Mouse (Mus musculus) cerebellum, adult 9-10 months (tissue): ENCODE data around the gene Ankdd1a.
A peak's percentile ranks its signal among the peaks of the same experiment; 100 is the strongest.

Experiments
- DNase-seq: peaks from one replicate; pipeline ENCODE4 v3.0.0; 2022

Ankdd1a gene

DNA sequence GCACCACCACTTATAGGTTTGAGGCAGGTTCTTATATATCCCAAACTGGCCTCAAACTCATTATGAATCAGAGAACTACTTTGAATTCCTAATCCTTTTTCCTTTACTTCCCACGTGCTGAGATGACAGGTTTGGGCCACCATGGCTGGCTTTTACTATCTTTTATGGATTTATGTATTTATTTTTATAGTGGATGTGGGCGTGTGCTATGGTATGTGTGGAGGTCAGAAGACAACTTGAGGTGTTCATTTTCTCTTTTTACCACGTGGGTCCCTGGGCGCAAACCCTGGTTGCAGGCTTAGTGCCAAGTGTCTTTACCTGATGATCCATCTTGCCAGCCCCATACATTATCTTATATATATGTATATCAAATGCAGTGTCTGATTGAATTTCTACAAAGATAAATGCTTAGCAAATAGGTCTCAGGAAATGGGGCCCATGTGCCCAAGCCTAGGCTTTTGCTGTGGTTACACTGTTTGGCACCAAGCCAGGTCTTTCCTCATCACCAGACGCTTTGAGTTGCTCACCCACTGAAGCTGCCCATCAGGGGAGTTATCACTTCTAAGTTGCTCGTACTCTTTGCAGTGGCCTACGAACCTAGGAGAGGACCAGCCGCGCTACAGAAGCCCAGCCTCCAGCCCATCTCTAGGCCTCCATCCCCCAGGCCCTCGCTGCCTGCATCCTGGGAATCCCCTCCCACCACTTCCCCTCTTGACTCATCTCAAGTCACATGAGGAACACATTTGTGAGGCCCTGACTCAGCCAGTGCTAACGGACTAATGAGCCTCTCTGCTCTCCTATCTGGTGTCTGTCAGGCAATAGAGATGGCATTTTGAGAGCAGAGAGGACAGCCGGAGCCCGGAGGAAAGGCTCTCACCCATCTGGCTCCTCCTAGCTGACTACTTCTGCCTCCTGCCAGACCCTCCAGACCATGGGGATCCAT, 21.4 kb upstream of the Ankdd1a start:
- no peak for DNase-seq

DNA sequence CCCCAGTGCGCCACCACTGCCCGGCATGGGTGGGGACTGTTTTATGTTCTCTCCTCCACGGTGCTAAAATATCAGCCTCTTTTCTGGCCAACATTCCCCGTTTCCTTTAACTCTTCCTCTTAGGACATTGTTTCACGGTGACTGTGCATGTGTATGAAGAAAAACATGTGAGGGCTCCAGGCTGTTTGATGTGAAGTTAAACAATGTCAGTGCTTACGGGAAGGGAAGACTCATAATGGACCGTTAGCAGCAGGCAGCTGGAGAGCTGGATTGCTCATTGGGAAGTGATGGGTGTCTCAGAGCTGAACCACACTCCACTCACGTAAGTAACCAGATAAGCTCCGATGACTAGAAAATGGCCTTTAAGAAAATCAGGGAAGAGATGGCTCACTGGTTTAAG, 19.7 kb upstream of the Ankdd1a start:
- no peak for DNase-seq

DNA sequence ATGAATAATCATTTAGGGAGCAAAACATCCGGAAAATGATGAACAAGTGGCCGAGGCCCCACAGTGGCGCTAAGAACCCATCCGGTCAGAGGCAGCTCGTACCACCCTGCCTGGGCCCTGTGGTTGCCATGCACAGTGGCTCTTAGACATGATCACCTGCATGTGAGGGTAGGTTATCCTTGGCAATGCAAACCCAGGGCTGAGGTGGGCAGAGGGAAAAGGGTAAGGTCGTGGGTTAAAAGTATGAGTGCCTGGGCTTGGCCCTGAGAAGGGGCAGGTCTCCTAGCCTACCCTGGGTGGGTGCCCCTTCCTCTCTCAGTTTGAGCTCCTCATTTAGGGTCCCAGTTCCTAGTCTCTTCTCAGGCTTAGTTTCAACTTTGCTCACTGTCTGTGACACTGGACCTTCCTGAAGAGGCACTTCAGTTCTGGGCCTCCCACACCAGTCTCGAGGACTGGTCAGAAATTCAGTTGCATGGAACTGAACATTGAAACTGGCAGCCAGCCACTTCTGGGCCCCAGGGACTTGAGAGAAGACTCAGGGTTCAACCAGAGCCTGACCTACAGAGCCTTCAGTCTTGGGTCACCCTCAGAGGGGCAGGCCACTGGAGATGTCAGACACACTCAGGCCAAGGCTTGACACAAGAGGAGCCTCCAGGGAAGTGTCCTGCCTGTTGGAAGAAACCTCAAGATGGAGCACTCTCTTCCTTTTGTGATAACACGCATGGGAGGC, 18.1 kb upstream of the Ankdd1a start:
- no peak for DNase-seq

DNA sequence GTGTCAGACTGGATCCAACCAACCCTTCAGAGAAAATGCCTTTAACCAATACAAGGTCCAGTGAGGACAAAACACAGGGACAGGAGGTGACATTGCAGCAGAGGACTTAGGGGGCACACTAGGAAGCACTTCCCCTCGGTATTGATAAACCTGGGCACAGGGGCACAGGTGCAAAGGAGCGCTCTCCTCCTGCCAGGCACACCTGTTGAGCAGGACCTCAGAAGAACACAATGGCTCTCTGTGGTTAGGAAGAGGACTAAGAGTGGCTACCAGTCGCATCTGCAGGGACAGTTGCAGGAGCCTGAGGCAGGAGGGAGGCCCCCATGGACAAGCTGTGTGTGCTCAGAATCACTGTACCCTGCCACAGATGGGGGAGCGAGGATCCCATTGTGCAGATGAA, 16.5 kb upstream of the Ankdd1a start:
- DNase-seq, result no peak

DNA sequence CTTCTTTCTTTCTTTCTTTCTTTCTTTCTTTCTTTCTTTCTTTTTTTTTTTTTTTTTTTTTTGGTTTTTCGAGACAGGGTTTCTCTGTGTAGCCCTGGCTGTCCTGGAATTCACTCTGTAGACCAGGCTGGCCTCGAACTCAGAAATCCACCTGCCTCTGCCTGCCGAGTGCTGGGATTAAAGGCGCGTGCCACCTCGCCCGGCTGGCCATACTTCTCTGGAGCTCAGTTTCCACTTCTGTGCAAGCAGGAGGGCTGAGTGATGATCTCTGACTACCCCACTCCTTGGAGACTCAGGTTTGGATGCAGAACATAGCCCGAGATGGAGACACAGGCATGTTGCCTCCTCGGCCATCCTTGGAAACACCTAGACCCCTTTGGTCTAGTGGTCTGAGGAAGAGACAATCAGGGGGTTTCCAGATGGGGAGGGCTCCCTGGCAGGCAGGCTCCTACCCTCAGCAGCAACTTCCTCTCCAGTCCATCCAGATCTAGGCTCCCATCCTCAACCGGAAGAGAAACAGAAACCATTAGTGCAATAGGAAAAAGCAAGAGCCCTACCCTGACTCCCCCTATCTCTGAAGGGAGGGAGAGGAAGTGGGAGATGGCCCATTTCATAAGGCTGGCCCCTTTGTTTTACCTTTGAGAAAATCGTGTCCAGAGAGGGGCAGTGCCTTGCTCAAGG, 15.9 kb upstream of the Ankdd1a start:
- DNase-seq, result no peak

DNA sequence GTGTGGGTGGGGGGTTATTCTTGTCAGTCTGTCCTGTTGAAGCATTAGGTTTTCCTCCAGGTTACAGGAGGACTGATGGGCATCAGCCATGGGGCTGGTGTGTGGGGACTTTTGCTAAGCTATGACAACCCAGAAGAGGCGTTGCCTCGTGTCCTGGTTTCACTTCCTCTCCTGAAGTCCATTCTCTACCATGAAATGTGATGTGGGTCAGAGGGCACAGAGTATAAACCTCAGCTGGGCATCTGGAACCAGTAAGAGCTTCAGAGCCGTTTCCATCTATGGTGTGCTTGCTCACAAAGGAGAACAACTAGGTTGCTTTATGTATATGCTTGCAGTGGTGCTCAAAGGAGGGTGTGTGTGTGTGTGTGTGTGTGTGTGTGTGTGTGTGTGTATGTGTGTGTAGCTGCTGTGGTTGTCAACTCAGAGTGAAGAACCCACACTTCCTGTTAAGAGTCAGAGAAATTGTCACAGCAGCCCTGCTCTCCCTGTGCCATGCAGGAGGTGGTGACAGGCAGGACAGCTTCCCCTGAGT, 15.3 kb upstream of the Ankdd1a start:
- no peak for DNase-seq

DNA sequence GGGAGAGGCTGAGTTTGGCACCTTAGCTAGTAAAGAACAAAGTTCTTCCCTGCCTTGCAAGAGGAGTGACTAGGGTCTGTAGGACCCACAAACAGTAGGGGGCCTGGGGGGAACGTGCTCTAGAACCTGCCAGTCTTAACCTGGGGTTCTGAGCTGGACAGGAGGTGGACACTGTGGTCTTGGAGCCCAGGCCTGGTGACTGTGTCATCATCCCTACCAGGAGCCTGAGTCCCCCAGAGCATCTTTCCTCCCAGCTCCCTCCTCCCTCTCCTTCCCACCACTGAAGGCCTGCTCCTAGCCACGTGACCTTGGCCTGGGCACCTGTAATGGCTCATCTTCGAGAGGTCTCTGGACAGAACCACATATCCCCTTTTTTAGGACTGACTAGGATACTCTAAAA, 14.1 kb upstream of the Ankdd1a start:
- no peak for DNase-seq

DNA sequence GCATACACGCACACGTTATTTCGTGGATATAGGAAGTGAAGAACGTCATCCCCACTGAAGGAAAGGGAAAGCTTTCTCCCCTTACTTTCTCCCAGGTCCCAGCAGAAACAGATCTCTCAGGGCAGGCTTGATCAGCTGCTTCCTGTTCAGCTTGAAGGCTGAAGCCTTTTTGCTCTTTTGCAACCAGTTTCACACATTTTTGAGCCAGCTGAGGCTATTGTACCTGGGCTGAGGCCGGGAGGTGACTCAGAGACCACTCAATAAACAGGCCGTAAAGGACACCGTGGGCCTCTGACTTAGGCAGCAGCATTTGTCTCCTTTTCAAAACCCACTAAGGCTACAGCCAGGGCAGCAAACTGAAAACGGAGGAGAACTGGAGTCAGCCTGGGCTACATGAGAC, 13.0 kb upstream of the Ankdd1a start:
- DNase-seq, result no peak

DNA sequence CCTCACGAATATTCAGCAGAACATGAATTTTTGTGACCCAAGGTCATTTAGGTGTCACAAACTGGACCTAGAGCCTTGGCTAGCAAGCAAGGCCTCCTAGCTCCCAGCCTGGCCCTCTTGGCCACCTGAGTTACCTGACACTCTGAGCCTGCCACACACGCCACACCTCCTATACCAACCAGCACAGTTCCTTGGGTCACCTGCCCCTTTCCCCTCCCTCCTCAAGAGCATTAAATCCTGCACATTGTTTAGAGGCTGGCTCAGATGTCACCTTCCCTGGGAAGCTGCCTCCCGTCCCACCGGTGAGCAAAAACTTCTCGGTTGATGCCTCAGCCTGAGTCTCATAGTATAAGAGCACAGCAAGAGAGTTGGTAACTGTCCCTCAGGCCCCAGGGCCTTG, 11.3 kb upstream of the Ankdd1a start:
- no peak for DNase-seq

DNA sequence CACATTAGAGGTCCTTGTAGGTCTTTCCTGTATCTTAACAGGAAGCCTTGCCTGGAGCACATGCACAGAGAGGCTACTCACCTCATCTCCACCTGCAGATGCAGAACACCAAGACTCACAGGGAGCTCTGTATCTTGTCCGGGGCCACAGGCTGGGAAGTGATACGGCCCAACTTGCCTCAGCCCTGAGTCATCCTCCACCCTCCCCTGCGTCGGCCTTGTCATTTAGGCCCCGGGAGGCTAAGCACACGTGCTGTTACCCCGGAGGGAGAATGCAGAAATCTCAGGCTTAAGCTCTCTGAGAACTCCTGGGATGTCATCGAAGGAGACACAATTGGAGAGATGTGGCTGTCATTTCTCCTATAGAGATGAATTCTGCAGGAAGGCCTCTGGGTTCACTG, 9.7 kb upstream of the Ankdd1a start:
- no peak for DNase-seq

DNA sequence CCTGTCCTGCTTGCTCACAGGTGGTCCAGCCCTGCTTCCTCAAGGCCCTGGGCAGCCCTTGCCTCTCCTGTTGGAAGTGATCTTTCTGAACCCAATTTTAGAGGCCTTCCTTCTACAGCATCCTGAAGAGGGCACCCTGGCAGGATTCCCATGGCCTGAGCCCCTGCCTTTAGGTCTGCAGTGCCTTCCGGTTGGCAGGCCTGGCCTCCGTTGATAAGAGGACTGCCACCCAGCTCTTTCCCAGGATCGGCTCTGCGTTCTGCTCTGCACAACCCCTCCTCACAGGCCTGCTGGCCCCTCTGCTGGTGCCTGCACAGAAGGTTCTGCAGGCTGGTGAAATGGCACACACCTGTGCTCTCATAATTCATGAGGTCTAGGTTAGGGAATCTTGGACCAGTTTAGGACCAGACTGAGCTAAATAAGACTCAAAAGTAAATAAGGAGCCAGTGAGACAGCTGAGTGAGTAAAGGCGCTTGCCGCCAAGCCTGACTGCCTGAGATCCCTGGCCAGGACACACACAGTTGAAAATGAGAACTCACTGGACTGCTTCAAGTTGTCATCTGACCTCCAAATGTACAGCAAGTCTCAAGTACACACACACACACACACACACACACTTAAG, 8.5 kb upstream of the Ankdd1a start:
- DNase-seq, result no peak

DNA sequence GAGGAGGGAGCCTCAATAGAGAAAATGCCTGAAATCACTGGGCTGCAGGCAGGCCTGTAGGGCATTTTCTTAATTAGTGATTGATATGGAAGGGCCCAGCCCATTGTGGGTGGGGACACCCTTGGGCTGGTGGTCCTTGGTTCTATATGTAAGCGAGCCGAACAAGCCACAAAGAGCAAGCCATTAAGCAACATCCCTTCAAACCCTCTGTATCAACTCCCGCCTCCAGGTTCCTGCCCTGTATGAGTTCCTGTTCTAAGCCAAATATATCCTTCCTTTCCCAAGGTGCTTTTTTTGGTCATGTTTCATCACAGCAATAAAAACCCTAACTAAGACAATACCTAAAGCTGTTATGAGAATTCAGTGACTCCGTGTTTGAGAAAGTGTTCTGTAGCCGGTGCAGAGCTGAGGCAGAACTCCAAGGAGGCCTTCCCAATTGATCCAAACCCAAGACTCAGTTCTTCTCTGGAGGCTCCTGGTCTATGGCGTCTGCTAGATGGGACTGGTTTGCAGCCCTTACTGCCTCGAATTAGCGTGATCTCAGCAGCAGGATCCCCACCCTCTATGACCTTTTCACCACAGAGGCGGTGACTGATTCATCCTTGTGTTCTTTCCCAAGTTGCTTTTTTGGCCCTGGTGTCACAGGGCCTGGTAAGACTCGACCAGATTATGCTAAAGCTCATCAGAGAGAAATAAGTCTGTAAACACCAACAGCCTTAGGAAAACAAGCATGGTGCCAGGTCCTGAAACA, 5.6 kb upstream of the Ankdd1a start:
- no peak for DNase-seq

DNA sequence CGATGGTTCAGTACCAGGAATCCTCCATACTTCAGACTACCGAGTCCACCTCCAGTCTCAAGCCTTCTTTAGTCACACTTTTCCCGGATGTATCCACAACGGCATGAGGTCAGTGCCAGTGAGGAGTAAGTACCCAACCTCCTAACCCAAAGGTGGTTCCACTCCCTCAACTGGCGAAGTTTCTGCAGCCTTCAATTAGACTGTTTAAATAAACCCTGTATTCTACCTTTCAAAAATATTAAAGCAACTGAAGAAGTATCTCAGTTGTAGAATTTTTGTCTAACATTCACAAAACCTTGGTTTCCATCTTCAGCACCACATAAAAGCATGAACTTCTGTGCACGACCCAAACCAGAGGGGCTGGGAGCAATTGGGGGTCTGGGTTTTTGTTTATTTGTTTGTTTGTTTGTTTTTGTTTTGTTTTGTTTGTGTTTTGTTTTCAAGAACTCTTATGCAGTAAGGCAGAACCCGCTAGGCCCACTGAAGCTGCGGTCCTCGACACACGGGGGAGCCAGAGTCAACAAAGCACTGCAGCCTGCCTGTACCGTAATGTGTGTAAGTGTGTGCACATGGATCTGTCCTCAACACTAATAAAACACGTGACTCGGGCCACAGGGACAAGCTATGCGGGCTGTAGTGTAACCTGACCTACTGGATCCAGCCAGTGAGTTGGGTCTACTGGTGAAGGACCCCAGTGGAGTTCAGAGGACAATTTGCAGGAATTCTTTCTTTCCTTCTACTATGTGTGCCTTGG, 3.8 kb upstream of the Ankdd1a start:
- DNase-seq, result peak; percentile 80

DNA sequence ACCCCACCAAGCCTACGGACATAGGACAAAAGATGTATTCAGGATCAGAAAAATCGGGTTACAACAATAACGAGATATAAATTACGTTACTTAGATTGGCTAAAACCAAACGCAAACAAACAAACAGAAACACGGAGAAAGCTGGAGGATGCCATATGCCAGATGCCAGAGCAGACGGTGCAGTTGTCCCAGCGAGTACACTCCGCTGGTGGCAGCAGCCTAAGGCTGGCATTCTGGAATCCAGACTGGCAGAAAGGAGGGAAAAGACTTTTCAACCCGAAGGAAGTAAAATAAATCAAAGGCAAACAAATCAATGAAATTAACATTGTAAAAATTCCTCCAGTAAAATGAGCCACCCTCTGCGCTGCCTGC, 498 bp upstream of the Ankdd1a start:
- DNase-seq, result no peak

DNA sequence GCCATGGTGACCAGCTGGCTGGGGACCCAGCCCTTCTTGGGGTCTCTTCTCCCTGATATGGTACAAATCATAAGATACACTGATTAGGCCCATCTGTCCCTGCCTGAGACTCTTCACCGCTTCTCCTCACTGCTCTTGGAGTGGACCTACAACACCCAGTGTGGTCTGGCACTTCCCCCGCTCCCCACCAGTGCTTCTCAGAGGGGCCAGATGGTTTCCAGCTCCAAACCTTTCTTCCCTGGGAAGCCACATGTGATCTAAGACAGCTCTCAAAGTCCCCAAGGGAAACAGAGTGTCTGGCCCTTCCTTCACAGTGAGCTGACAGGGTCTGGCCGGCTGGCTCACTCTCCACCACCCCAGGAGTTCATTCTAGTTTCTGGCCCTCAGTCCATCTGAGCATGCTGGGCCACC, 5.1 kb downstream of the Ankdd1a start:
- peak; percentile 77 for DNase-seq

DNA sequence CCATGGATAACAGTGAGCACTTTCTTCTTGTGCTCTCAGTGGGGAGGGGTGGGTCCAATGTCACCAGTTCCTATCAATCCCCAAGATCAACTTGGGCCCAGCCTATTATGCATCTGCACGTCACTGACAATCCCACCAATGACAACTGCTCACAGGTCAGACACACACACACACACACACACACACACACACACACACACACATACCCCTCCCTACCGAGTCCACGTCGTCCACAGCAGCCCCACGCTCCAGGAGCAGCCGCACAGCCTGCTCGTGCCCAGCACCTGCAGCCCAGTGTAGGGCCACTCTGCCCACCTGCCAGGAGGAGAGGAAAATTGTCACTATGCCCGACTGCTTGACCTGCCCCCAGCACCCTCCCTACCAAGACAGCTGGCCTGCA, 5.6 kb downstream of the Ankdd1a start:
- DNase-seq, result no peak

DNA sequence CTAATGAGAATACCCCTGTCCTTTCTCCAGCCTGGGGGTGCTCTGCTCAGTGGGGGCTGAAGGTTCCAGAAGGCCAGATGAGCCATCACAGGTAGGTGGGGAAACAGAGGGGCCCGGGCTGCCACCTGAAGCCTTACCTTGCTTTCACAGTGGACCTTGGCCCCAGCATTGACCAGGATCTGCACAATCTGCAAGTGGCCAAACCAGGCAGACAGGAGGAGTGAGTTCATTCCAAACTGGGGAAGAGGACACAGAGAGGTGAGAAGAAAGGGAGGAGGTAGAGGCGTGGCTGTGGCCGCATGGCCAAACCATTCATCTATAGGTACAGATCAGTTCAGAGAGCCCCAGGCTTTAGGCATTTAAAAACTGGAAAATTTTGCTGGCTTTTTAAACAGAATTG, 7.5 kb downstream of the Ankdd1a start:
- no peak for DNase-seq

DNA sequence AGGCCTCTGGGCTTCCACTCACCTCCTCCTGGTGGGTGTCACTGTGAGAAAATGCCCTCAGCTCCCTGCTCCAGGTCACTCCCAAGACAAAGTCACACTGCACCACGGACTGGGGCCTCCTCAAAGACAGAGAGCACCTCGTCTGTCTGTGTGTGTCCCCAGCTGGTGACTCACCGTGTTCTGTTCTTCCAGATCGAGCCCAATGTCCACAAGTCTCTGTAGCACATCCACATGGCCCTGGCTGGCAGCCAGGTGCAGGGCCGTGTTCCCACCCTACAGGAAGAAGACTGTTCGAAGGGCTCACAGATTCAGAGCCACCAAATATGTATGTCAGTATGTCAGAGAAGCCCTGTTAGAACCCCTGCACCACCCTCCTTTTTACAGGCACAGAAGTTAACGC, 11.5 kb downstream of the Ankdd1a start:
- DNase-seq, result no peak

DNA sequence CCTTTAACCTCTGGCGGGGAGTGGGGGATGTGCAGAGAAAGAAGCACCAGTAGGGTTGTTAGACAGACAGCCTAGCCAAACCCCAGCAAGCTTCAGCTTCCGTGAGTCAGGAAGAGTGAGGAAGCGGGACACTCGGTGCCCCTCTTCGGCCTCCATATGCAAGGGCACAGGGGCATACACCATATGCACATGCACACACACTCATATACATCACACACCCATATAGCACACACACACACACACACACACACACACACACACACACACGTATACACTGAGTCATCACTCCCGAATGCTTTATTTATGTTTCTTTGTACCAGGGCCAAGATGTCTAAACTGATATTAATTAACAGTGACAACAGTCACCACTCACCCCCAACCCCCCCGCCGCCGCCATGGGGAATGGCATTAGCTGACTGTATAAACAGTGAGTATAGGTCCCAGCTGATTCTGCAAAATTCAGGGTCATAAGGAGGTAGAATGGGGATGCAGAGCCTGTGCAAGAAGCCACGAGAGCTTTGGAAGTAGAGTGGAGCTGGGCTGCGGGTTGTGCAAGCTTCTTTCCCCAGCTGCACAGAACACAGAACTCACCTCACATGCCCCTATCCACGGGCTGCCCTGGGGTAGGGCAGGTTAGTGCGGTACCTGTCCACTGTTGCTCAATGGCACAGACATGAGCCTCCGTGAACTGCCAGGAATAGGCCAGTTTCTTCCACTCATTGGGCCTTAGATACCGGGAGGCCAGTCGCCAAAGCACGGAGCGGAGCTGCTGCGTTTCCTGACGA, 17.1 kb downstream of the Ankdd1a start:
- no peak for DNase-seq

DNA sequence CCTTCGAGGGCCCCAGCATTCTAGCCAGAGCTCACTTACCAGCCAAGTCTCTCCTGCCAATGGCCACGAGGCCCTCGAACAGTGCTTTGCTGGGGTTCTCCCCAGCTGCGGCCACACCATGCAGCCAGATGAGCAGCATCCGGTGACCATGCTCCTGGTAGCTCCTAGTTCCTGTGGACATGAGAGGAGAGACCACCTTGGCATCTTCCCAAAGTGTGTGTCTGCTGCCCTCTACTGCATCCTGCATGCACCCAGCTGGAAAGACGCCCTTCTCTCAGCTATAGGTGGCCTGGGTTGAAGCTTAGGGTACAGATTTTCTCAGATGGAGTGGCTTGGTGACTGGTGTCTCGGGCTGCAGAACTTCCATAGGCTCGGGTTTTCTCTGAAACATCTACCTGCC, 17.8 kb downstream of the Ankdd1a start:
- DNase-seq, result no peak

DNA sequence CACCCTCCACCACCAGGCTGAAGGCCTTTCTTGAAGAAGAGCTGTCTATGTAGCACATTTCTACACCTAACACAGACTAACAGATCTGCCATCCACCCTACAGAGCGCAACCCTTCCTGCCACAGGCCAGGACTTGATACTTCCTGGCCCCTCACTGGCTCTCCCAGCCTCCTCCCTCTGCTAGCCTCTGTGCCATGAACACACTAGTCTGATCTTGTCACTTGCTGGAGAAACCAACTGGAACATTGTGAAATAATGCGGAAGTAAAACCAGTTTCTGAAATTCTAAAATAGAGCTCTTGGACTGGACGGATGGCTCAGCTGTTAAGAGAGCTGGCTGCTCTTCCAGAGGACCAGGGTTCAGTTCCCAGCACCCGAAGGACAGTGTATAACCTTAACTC, 27.1 kb downstream of the Ankdd1a start:
- no peak for DNase-seq
